Mouse (Mus musculus) embryonic facial prominence, embryonic 15.5 days (tissue): ENCODE measurements around the gene Efna5. TPM values are rescaled to one million over a fixed set of nuclear protein-coding genes. Genes with fewer than 3 reads are reported as not detected.
A peak's percentile ranks its signal among the peaks of the same experiment; 100 is the strongest.

ENCODE experiments used
- ATAC-seq: fragments of 200-750 bp; cut with Nextera tagmentation; 2 replicates; pipeline ENCODE4 v1.8.0; 2017; ENCODE audit warnings: low read depth, moderate TSS enrichment; ENCODE audit not compliant: insufficient number of reproducible peaks, low FRiP score, low TSS enrichment
- H3K27ac ChIP-seq: fragments of 300-500 bp; sonication (generic); replicated peaks from 2 replicates; pipeline ENCODE4 v1.5.1; 2015; ENCODE audit warnings: mild to moderate bottlenecking, inconsistent platforms
- H3K27me3 ChIP-seq: fragments of 300-500 bp; sonication (generic); 2 replicates; pipeline ENCODE4 v1.6.1; 2015; ENCODE audit warnings: inconsistent platforms
- H3K36me3 ChIP-seq: fragments of 300-500 bp; sonication (generic); 2 replicates; pipeline ENCODE4 v1.6.1; 2015; ENCODE audit warnings: mild to moderate bottlenecking, inconsistent platforms
- H3K4me1 ChIP-seq: fragments of 300-500 bp; sonication (generic); 2 replicates; pipeline ENCODE4 v1.6.1; 2015; ENCODE audit warnings: inconsistent platforms
- H3K4me2 ChIP-seq: fragments of 300-500 bp; sonication (generic); replicated peaks from 2 replicates; pipeline ENCODE4 v1.6.1; 2015; ENCODE audit warnings: mild to moderate bottlenecking, inconsistent platforms
- H3K4me3 ChIP-seq: fragments of 300-500 bp; sonication (generic); replicated peaks from 2 replicates; pipeline ENCODE4 v1.5.1; 2015; ENCODE audit warnings: mild to moderate bottlenecking, inconsistent platforms
- H3K9ac ChIP-seq: fragments of 300-500 bp; sonication (generic); 2 replicates; pipeline ENCODE4 v1.6.1; 2015; ENCODE audit warnings: inconsistent platforms
- H3K9me3 ChIP-seq: fragments of 300-500 bp; sonication (generic); replicated peaks from 2 replicates; pipeline ENCODE4 v1.6.1; 2016; ENCODE audit warnings: inconsistent platforms
- WGBS: fragments of 180-500 bp; shearing (Covaris S2); methylation state at CpG from one replicate; pipeline ENCODE4 v1.1.7; 2015; 5-methylcytosine and 5-hydroxymethylcytosine counted together
- polyA plus RNA-seq: library from polyadenylated mRNA; unstranded; fragments of >200 nt; fragmentation: Nextera tagmentation; extraction: Ambion mirVana; gene quantifications from 2 replicates; pipeline ENCODE4 v1.2.1, GENCODE M21; 2015

Gene Efna5
- polyA plus RNA-seq, 1 experiment from 2014 or later = 71.9 TPM

DNA sequence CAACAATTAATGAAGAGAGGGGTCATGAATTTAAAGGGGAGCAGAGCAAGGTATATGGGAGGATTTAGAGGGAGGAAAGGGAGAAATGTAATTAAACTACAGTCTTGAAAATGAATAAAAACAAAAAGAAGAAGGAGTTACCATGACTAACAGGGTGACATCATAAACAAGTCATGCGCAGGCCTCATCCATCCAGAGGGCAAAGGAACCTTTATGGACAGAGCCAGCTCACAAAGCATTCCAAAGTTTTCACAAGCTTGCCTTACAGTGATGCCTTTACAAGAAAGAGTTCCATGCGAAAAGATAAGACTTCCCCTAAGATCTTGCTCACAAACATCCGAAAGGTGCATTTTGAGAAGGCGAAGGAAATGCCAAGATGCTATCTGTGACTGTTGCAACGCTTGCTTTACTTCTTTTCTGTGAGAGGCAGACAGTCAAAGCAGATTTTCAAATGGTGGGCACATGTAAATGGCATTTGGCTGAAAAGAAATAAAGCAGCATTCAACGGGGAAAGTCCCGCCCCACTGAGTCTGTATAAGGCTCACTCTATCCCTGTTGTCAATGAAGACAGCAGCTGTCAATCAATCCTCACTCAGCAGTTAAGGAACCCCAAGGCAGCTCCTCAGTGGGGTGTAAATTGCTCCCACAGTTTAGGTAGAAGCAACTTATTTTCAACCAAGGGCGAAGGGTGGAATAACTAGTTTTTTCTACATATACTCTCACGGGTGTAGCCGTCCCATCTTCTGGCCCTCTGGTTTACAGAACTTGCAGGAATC, 152.8 kb downstream of the Efna5 start:
- Histone ChIP-seq H3K27me3 (no peaks in the 10 kb centered on the region), H3K4me2 (no peak overlapping the region), H3K4me1 (peaks cover 22% of the 10 kb centered on the region), H3K9ac (no peak overlapping the region), H3K9me3 (no peaks in the 10 kb centered on the region), H3K4me3 (no peak overlapping the region), H3K36me3 (no peaks in the 10 kb centered on the region), H3K27ac (no peak overlapping the region)
- 60% methylated on average over 10 of the region's 10 CpGs for WGBS
- no peak for ATAC-seq

- 73% methylated on average over 5 of the region's 5 CpGs for WGBS
- no peaks in the 10 kb centered on the region for H3K9me3 ChIP-seq
- H3K27ac ChIP-seq = no peak overlapping the region
- H3K4me1 ChIP-seq = peaks cover 26% of the 10 kb centered on the region
- no peaks in the 10 kb centered on the region for H3K27me3 ChIP-seq
- H3K36me3 ChIP-seq = no peaks in the 10 kb centered on the region
- H3K4me3 ChIP-seq = no peak overlapping the region
- H3K4me2 ChIP-seq = no peak overlapping the region
- no peak overlapping the region for H3K9ac ChIP-seq
- ATAC-seq = no peak
These were observed 155.0 kb downstream of the Efna5 start for GRCm38 (mm10) chr17:62726102-62726501.

DNA sequence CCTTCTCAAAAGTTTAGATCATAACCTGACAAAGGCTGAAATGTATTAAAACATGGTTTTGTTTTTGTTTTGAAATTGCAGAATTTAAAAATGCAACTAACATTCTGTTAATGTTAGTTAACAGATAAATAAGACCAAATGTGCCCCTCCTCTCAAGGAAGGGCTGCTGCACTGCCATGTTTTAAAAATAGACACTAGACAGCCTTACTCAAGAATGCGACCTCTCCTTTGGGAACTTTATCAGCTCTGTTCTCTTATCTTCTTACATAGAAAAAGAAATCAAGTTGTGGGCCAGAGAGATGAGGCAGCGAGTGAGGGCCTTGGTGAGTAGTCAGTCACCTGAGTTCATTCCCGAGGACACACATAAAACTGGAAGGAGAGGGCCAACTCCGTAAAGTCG, 158.2 kb downstream of the Efna5 start:
- H3K4me2 ChIP-seq = no peak overlapping the region
- H3K4me3 ChIP-seq = no peak overlapping the region
- H3K27me3 ChIP-seq = no peaks in the 10 kb centered on the region
- no peak overlapping the region for H3K9ac ChIP-seq
- H3K36me3 ChIP-seq = no peaks in the 10 kb centered on the region
- H3K27ac ChIP-seq = no peak overlapping the region
- ATAC-seq = no peak
- H3K9me3 ChIP-seq = no peaks in the 10 kb centered on the region
- 0 out of 2 replicates have a peak, but pooled peaks cover 5% of the 10 kb centered on the region for H3K4me1 ChIP-seq
- 83% methylated on average over 5 of the region's 5 CpGs for WGBS

DNA sequence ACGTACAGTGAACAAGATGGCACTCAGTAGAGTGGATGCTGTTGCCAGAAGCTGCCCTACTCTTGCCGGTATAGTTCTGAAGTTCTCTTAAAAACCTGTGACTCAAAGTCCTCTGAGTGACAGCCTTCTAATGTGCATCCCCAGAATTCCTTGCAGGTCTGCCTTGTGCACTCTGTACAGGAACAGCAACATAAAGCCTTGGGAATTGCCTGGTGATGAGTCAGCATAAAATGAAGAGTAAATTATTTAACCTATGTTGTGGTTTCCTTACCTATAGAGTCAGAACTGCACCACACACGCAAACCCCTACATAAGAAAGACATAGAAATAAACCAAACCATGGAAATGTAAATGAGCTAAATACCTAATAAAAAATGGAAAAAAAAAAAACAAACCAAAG, 159.5 kb downstream of the Efna5 start:
- 79% methylated on average over 3 of the region's 3 CpGs for WGBS
- H3K27ac ChIP-seq = no peak overlapping the region
- no peak for ATAC-seq
- no peak overlapping the region for H3K4me3 ChIP-seq
- no peaks in the 10 kb centered on the region for H3K36me3 ChIP-seq
- H3K27me3 ChIP-seq = no peaks in the 10 kb centered on the region
- 0 out of 2 replicates have a peak, but pooled peaks cover 5% of the 10 kb centered on the region for H3K4me1 ChIP-seq
- H3K9me3 ChIP-seq = no peaks in the 10 kb centered on the region
- no peak overlapping the region for H3K4me2 ChIP-seq
- H3K9ac ChIP-seq = no peak overlapping the region

DNA sequence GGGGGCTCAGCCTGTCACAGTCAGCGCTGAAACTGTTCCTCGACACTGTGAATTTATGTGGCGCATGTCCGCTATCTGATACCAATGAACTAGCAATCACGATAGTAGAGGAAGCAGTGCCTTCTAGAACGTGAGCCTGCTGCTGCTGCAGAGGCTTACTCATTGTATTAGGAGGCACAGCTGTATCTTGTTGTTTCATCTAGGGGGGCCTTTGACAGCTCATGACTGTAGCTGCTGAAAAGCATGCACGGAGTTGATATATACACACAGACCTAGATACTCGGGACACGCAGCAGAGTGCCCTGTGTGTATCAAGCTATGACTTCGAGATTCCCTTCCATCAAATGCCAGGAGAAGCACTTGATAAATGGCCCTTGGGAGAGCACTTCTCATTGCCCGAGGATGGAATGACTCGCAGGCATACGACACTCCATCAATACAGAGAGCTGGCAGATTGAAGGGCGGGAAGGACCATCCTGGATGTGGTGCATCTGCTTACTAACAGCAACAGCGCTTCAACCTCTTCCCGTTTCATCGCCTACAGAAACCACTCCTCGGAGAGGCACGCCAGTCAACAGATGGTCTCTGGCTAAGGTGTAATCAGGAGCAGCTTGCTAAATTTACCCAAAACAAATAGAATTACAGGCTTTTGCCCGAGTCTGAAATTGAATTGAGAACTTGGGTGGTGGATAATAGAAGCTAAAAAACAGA, 160.2 kb downstream of the Efna5 start:
- Histone ChIP-seq H3K4me1 (0 out of 2 replicates have a peak, but pooled peaks cover 5% of the 10 kb centered on the region), H3K36me3 (no peaks in the 10 kb centered on the region), H3K27ac (no peak overlapping the region), H3K4me2 (no peak overlapping the region), H3K4me3 (no peak overlapping the region), H3K9me3 (no peaks in the 10 kb centered on the region), H3K9ac (no peak overlapping the region), H3K27me3 (no peaks in the 10 kb centered on the region)
- no peak for ATAC-seq
- WGBS = 55% methylated on average over 20 of the region's 20 CpGs

DNA sequence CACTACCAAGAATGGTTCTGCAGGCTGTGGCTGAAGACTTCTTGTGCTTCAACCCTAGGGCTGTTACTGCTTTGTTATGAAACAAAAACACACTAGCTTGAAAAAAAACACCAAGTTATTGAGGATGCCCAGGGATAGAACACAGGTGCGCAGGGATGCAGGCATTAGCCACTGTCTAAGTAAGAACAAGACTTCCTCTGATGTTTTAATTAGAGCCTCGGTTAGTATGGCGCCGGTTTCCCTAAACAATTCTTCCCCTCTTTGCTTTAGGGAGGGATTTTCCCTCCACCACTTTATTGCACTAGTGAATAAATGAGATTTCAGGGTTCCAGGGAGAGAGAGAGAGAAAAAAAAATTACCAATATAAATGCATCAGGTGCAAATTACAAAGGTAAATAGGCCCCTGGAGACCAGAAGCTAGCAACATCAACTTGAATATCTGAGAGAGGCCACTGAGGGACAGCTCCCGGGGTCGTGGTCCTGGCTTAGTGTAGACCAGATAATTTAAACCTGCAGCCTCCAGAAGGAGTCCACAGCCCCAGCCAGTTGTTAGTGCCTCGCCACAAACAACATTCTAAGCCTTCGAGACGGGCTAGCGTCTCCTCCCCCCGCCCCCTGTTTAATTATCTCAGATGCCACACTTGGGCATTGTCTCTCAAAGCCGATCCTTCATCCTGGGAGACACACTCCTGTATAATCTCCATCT, 163.5 kb downstream of the Efna5 start:
- no peaks in the 10 kb centered on the region for H3K27me3 ChIP-seq
- H3K4me3 ChIP-seq = no peak overlapping the region
- ATAC-seq = no peak
- H3K4me1 ChIP-seq = 0 out of 2 replicates have a peak, but pooled peaks cover 5% of the 10 kb centered on the region
- H3K4me2 ChIP-seq = no peak overlapping the region
- no peaks in the 10 kb centered on the region for H3K36me3 ChIP-seq
- H3K9ac ChIP-seq = no peak overlapping the region
- H3K27ac ChIP-seq = no peak overlapping the region
- WGBS = 30% methylated on average over 12 of the region's 12 CpGs
- H3K9me3 ChIP-seq = no peaks in the 10 kb centered on the region

DNA sequence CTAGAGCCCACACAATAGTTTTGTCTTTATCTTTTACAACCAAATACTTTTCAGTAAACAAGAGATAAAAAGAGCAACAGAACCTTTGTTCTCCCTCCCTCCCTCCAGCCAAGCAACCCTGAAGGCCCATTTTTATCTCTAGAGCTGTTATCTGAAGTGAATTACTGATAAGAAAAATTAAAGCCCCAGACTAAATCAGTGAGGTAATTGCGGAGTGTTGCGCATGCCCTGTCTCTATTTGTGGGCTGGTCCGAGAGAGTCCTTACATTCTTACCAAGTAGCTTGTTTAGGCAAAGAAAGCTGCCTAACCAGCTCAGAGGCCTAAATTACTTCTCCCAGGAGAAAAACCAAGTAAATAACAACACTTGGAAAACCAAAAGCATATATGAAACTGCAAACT, 167.7 kb downstream of the Efna5 start:
- no peak for ATAC-seq
- no peaks in the 10 kb centered on the region for H3K27me3 ChIP-seq
- H3K36me3 ChIP-seq = no peaks in the 10 kb centered on the region
- no peaks in the 10 kb centered on the region for H3K9me3 ChIP-seq
- 88% methylated on average over 3 of the region's 3 CpGs for WGBS
- no peak overlapping the region for H3K27ac ChIP-seq
- H3K4me1 ChIP-seq = no peaks in the 10 kb centered on the region
- H3K9ac ChIP-seq = no peak overlapping the region
- H3K4me2 ChIP-seq = no peak overlapping the region
- no peak overlapping the region for H3K4me3 ChIP-seq

GRCm38 (mm10) chr17:62706418-62706817, 174.7 kb downstream of the Efna5 start:
- Histone ChIP-seq H3K27ac (no peak overlapping the region), H3K9me3 (no peaks in the 10 kb centered on the region), H3K27me3 (no peaks in the 10 kb centered on the region), H3K36me3 (no peaks in the 10 kb centered on the region), H3K4me1 (peaks cover 4% of the 10 kb centered on the region; the same call in 1 of the 2 replicates), H3K4me3 (no peak overlapping the region), H3K4me2 (no peak overlapping the region), H3K9ac (no peak overlapping the region)
- 43% methylated on average over 6 of the region's 6 CpGs for WGBS
- no peak for ATAC-seq

- WGBS = 35% methylated on average over 9 of the region's 9 CpGs
- 0 out of 2 replicates have a peak, but pooled peaks have one; percentile 57 for ATAC-seq
- no peaks in the 10 kb centered on the region for H3K36me3 ChIP-seq
- no peak overlapping the region for H3K4me2 ChIP-seq
- H3K27ac ChIP-seq = no peak overlapping the region
- H3K4me3 ChIP-seq = no peak overlapping the region
- H3K9me3 ChIP-seq = no peaks in the 10 kb centered on the region
- H3K27me3 ChIP-seq = no peaks in the 10 kb centered on the region
- peaks cover 13% of the 10 kb centered on the region; the same call in 1 of the 2 replicates for H3K4me1 ChIP-seq
- no peak overlapping the region for H3K9ac ChIP-seq
These were observed 178.9 kb downstream of the Efna5 start for GRCm38 (mm10) chr17:62702020-62702814.

DNA sequence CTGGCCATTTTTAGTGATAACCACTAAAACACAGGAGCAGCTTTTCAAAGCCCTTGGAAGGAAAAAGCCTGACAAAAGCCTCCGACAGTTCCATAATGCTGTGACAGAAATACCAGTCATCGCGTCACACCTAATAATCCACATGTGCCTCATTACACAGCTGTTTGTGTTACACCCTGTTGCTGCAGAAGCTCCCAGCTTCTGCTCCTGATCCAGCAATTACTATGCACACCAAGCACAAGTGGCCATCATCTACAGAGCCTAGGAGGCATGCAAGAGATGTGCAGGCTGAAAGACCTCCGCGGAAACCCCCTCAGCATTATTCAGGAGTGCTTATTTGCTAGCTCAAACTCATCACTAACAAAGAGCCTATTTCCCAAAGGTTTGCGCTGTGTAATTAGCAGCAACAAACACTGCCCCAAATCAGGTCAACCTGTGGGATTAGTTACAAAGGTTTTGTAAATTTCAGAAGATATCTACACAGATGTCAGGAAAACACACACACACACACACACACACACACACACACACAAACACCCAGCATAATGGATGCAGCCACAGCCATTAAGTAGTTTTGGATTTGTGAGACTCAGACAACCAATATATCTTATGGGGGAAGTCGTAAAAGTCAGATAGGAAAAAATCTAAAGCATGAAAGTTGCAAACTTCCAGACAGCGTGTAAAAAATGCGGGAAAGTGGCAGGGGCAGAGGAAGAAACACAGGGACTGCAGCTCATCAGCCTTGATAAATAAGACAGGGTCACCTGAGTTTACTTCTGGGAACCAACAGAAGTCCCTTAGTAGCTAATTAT, 180.1 kb downstream of the Efna5 start:
- Histone ChIP-seq H3K27ac (no peak overlapping the region), H3K9ac (no peak overlapping the region), H3K4me1 (peaks cover 14% of the 10 kb centered on the region; the same call in 1 of the 2 replicates), H3K36me3 (no peaks in the 10 kb centered on the region), H3K4me3 (no peak overlapping the region), H3K27me3 (no peaks in the 10 kb centered on the region), H3K4me2 (no peak overlapping the region), H3K9me3 (no peaks in the 10 kb centered on the region)
- no peak for ATAC-seq
- 45% methylated on average over 9 of the region's 9 CpGs for WGBS
